Mouse (Mus musculus) brown adipose tissue, adult 24 weeks (tissue): ENCODE results near the gene Echs1. TPM values are rescaled to one million over a fixed set of nuclear protein-coding genes. Genes with fewer than 3 reads are reported as not detected.

ENCODE experiments used
- H3K27ac ChIP-seq: fragments of 200-500 bp; replicated peaks from 2 replicates; pipeline ENCODE4 v1.5.1; 2012; ENCODE audit warnings: low read depth, mild to moderate bottlenecking, low read length
- H3K4me1 ChIP-seq: fragments of 200-500 bp; 2 replicates; pipeline ENCODE4 v1.6.1; 2012; ENCODE audit warnings: low read length, mixed read lengths; ENCODE audit not compliant: control insufficient read depth, insufficient read depth, insufficient read length
- H3K4me3 ChIP-seq: fragments of 200-500 bp; 2 replicates; pipeline ENCODE4 v1.5.1; 2012; ENCODE audit warnings: low read depth, mild to moderate bottlenecking, low read length, moderate library complexity; ENCODE audit not compliant: insufficient read depth
- polyA plus RNA-seq: library from polyadenylated mRNA; stranded (reverse); fragments of >200 nt; gene quantifications from 2 replicates; pipeline ENCODE4 v1.2.4, GENCODE M21; 2012; ENCODE audit not compliant: missing spikeins, insufficient read depth, insufficient read length

The Echs1 gene
- polyA plus RNA-seq, 1 experiment: 1,018 TPM

- Histone ChIP-seq H3K4me1 (no peaks in the 10 kb centered on the region), H3K4me3 (peak overlapping the region; percentile 68), H3K27ac (0 out of 2 replicates have a peak overlapping the region, but pooled peaks have one; percentile 10)
Observed at GRCm38 (mm10) chr7:140126022-140126350, 9.7 kb upstream of the Echs1 start.

DNA sequence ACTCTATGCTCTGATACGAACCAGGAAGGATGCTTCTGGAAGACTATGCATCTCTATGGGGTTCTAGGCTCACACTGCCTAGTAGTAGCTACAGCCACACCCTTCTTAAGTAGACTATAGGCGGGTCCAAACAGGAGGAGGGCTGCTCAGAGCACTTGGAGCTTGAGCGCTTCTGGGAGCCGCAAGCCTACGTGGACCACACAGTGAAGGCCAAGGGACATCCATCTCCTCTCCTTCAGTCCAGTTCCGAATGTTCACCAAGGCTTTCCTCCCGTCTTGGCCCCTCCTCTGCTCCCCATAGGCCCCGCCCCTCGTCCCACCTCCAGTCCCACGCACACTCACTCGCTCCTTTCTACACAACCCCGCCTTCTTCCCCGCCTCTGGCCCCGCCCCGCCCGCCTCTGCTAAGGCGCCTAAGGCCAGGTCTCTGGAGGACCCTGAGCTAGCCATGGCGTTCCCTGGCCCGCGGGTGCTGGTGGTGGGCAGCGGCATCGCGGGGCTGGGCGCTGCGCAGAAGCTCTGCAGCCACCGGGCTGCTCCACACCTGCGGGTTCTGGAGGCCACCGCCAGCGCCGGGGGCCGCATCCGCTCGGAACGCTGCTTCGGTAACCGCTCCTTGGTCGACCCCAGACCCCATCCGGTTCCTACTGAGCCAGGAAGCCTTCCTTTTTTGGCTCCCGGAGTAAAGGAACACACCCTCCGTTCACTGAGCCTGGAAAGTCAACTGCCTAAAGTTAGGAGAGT lies 9.2 kb upstream of the Echs1 start:
- Histone ChIP-seq H3K4me1 (no peaks in the 10 kb centered on the region), H3K27ac (0 out of 2 replicates have a peak overlapping the region, but pooled peaks have one; percentile 10), H3K4me3 (peak overlapping the region; percentile 68)

GRCm38 (mm10) chr7:140124382-140124781 lies 8.1 kb upstream of the Echs1 start:
- Histone ChIP-seq H3K4me3 (no peak overlapping the region), H3K4me1 (no peaks in the 10 kb centered on the region), H3K27ac (no peak overlapping the region)

GRCm38 (mm10) chr7:140122765-140123164 lies 6.5 kb upstream of the Echs1 start:
- Histone ChIP-seq H3K4me3 (no peak overlapping the region), H3K4me1 (no peaks in the 10 kb centered on the region), H3K27ac (no peak overlapping the region)

DNA sequence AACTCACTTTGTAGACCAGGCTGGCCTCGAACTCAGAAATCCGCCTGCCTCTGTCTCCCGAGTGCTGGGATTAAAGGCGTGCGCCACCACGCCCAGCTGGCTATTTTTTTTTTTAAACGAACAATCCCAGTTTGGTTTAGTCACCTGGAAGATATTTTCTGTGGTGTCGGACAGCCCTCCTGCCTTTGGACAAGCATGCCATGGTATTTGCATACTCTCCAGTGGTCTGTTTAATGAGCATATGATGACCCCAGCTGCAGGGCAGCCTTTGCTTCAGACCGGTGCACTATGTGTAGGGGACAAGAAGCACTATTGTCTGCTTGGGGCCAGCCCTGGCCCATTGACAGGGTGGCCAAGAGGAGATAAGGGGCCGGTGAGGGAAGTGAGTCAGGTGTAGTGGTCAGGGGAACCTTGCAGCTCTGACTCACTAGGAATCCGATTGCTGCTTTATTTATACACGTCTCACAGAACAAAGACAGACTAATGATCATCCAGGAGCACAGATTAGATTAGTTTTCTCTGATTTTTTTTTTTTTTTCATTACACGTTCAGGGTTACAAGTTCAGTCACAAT lies 5.1 kb upstream of the Echs1 start:
- Histone ChIP-seq H3K27ac (no peak overlapping the region), H3K4me1 (peaks cover 3% of the 10 kb centered on the region; the same call in 1 of the 2 replicates), H3K4me3 (no peak overlapping the region)

DNA sequence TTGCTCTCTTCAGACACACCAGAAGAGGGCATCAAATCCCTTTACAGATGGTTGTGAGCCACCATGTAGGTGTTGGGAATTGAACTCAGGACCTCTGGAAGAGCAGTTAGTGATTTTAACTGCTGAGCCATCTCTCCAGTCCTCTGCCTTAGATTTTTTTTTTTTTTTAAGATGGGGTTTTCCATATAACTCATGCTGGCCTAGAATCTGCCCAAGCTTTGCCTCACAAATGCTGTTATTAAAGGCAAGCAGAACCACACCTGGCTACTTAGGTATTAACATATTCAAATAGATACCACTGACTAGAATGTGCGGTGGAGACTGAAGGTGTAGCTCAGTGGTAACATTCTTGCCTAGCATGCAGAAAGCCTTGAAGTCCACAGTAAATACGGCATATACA lies 4.2 kb upstream of the Echs1 start:
- Histone ChIP-seq H3K27ac (no peak overlapping the region), H3K4me3 (no peak overlapping the region), H3K4me1 (peaks cover 3% of the 10 kb centered on the region; the same call in 1 of the 2 replicates)

DNA sequence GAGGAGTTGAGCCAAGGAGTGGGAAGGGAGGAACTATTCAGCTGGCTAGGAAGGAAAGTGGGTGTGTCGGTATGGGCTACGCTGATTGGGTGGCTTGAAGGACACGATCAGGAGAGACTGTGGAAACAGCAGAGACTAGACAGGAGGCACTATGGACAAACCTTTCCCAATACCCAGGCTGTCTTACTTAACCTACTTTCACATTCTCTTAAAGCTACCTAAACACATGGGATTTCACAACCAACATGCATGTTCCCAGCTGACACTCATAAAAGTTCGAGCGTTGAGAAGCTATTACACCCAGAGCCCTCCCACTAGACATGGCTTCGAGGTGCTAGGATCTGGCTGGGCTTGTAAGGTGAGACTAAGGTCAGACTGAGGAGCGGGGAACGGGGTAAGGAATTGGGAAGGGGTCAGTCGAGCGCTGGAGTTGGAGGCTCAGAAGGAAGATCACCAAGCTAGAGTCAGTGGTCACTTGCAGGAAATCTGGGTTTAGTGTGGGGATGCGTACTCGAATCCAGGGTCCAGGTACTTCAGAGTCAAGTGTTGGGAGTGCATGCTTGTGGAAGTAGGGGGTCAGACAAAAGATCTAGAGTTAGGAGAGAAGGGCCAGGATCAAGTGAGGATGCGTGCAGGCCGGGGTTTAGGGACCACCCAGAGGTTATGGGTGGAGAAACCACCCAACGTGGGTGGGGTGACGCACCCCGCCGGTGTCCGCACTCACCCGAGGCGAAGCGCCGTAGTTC lies 520 bp downstream of the Echs1 start, which contains the start of gene Paox:
Paox (plus strand) TSS at position 217 of the 746 bp plus-strand sequence.
- Histone ChIP-seq H3K4me1 (peaks cover 7% of the 10 kb centered on the region), H3K4me3 (peak within 1 kb of the TSS; percentile 87), H3K27ac (peak within 1 kb of the TSS; percentile 99)

GRCm38 (mm10) chr7:140111943-140112342 lies 4.3 kb downstream of the Echs1 start:
- Histone ChIP-seq H3K4me1 (peaks cover 4% of the 10 kb centered on the region), H3K27ac (no peak overlapping the region), H3K4me3 (no peak overlapping the region)

DNA sequence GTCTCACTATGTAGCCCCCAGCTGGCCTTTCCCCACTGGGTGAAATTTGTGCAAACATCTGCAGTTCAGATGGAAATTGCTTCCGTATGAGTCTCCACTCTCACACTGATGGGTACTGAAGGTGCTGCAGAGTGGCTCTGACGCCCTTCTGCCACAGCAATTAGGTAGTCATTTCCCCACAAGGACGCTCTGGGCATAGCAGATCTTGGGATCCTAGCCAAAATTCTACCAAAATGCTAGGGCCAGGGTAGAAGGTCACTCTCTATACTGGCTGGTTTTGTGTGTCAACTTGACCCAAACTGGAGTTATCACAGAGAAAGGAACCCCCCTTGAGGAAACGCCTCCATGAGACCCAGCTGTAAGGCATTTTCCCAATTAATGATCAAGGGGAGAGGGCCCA lies 12.3 kb downstream of the Echs1 start:
- H3K4me1 ChIP-seq: peaks cover 7% of the 10 kb centered on the region; the same call in 1 of the 2 replicates
- H3K27ac ChIP-seq: no peak overlapping the region
- no peak overlapping the region for H3K4me3 ChIP-seq

DNA sequence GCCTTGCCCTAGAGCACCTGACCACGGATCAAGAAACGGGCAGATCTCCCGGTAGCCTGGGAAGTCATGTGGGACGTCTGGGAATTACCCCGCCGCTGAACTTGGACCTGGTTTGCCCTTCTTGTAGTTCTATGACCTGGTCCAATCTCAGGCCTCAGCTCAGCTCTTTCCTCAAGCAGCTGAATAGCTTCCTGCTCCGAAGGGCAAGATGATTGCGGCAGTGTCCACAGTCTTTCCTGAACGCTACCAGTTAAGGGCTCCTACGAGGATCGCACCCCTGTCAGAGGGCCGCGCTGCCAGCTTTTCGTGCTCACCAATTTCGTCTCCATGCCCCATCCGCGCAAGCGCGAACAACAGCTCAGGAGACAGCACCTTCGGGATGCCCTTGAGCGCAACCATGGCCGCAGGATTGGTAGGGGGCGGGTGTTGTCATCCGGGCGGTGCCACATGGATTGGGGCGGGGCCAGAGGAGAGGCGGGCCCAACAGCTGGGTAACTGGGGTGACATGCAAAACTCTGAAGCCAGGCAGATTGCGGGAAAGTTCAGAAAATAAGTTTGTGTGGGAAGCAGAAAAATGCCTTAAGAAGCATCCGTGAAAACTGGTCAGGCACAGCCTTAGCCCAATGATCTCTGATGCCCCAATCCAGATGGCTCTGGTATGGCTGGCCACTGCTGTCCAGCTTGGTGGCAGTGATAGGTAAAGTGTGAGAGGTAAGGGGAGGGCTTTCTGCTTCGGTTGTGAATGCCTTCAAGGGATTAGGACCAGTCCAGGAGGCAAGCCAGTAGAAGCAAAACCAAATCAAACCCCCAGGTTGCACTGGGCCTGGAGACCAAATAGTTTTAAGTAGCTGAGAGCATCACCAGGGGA lies 14.0 kb downstream of the Echs1 start, which contains the start of gene Fuom:
Fuom (minus strand) TSS at position 449 of the 868 bp plus-strand sequence.
- peaks cover 7% of the 10 kb centered on the region; the same call in 1 of the 2 replicates for H3K4me1 ChIP-seq
- H3K4me3 ChIP-seq: peak within 1 kb of the TSS; percentile 61
- peak within 1 kb of the TSS; percentile 96 for H3K27ac ChIP-seq

- Histone ChIP-seq H3K4me1 (peaks cover 7% of the 10 kb centered on the region; the same call in 1 of the 2 replicates), H3K4me3 (peak overlapping the region; percentile 61), H3K27ac (no peak overlapping the region)
Observed at GRCm38 (mm10) chr7:140101498-140101897, 14.8 kb downstream of the Echs1 start.

DNA sequence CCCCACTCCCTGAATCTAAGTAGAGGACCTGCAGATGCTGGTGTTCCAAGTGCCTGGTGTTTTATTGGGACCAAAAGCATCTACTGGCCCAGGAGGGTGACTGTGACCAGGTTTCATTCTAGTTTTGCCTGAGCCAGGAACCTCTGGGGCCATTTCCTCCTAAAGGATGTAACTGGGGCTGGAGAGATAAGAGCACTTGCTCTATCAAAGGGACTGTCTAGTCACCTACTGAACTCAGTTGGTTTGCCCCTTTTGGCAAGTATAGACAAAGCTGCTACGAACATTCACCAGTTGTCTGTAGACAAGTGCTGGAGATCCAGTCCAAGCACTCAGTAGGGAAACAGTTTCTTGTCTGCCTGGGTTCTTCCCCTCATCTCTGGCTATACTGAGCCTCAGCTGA lies 17.8 kb downstream of the Echs1 start:
- H3K4me3 ChIP-seq: no peak overlapping the region
- H3K4me1 ChIP-seq: peaks cover 7% of the 10 kb centered on the region; the same call in 1 of the 2 replicates
- no peak overlapping the region for H3K27ac ChIP-seq

DNA sequence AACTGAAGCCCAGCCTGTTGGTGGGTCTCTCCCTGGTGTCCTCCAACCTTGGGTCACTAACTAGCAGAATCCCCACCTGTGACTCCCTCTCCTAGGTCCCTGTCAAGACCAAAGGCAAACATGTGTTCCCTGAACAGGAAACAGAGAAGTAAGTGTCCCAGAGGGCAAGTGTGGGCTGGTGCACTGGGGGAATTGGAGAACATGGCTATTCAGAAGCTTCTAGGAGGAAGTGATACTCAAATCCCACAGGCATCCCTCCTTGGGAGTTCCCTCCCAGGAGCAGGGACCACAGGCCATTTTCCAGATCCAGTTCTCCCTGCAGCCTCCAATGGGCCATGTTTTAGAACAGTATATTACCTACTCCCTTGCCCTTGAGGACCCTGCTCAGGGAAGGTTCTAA lies 20.2 kb downstream of the Echs1 start:
- Histone ChIP-seq H3K4me1 (no peaks in the 10 kb centered on the region), H3K4me3 (no peak overlapping the region), H3K27ac (no peak overlapping the region)

DNA sequence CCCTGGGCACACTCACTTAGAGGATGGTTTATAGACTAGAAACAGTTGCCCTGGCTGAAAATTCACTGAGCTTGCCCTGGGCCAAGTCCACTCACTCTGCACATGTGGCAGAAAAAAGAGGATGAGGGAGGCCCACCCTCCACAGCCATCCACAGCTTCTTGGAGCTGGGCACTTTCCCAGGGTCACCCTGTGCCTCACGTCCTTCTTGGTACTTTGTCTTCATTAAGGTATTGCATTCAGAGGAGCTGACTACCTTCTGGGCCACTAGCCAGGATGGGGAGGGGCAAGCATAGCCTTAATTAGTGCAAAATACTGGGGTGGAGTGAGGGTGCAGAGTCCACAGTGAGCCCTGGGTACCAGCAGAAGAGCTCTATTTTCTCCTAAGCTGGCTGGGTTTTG lies 20.7 kb downstream of the Echs1 start:
- no peaks in the 10 kb centered on the region for H3K4me1 ChIP-seq
- no peak overlapping the region for H3K4me3 ChIP-seq
- no peak overlapping the region for H3K27ac ChIP-seq
